Mouse (Mus musculus) midbrain, embryonic 11.5 days (tissue): ENCODE measurements at regions not wholly inside any gene's neighbourhood (a gene's known extent, or its start where the extent isn't known, plus 50 kb on each side); places are given as distances from the start of the nearest gene placed in this dataset.
"Not testable (repeated sequence)": the region's sequence is repeated elsewhere in the genome, so short reads cannot be mapped to it uniquely, and the experiment has no call there.

Source experiments
- ATAC-seq: fragments of 200-750 bp; cut with Nextera tagmentation; 2 replicates; pipeline ENCODE4 v1.8.0; 2017; ENCODE audit warnings: moderate TSS enrichment, moderate library complexity; ENCODE audit not compliant: low FRiP score
- DNase-seq: peaks from one replicate; pipeline ENCODE4 v3.0.0; 2015; ENCODE audit warnings: low spot score; ENCODE audit errors: missing footprints
- H3K27ac ChIP-seq: fragments of 300-500 bp; sonication (generic); 2 replicates; pipeline ENCODE4 v1.5.1; 2014; ENCODE audit warnings: low read depth, low read length
- H3K27me3 ChIP-seq: fragments of 300-500 bp; sonication (generic); 2 replicates; pipeline ENCODE4 v1.6.1; 2014; ENCODE audit warnings: mild to moderate bottlenecking, low read length, moderate library complexity, mixed read lengths; ENCODE audit not compliant: control insufficient read depth, insufficient read depth
- H3K36me3 ChIP-seq: fragments of 300-500 bp; sonication (generic); 2 replicates; pipeline ENCODE4 v1.6.1; 2014; ENCODE audit warnings: mild to moderate bottlenecking, low read length, moderate library complexity, mixed read lengths; ENCODE audit not compliant: control insufficient read depth, insufficient read depth
- H3K4me1 ChIP-seq: fragments of 300-500 bp; sonication (generic); 2 replicates; pipeline ENCODE4 v1.6.1; 2014; ENCODE audit warnings: low read length; ENCODE audit not compliant: control insufficient read depth, insufficient read depth
- H3K4me2 ChIP-seq: fragments of 300-500 bp; sonication (generic); 2 replicates; pipeline ENCODE4 v1.6.1; 2014; ENCODE audit warnings: mild to moderate bottlenecking, moderate library complexity
- H3K4me3 ChIP-seq: fragments of 300-500 bp; sonication (generic); 2 replicates; pipeline ENCODE4 v1.5.1; 2014; ENCODE audit warnings: low read depth, low read length
- H3K9ac ChIP-seq: fragments of 300-500 bp; sonication (generic); 2 replicates; pipeline ENCODE4 v1.6.1; 2014; ENCODE audit warnings: low read length
- H3K9me3 ChIP-seq: fragments of 300-500 bp; sonication (generic); 2 replicates; pipeline ENCODE4 v1.6.1; 2016; ENCODE audit warnings: low read length; ENCODE audit not compliant: control insufficient read depth
- WGBS: fragments of 180-500 bp; shearing (Covaris S2); extraction: QIAGEN DNeasy Blood & Tissue Kit; methylation state at CpG from one replicate; pipeline ENCODE4 v1.1.7; 2014; 5-methylcytosine and 5-hydroxymethylcytosine counted together

- 72% methylated on average over 1 of the region's 1 CpGs for WGBS
- Histone ChIP-seq H3K4me2 (no peak overlapping the region), H3K4me3 (no peak overlapping the region), H3K27me3 (no peaks in the 10 kb centered on the region), H3K9ac (no peak overlapping the region), H3K4me1 (no peaks in the 10 kb centered on the region), H3K27ac (no peak overlapping the region), H3K36me3 (no peaks in the 10 kb centered on the region), H3K9me3 (no peaks in the 10 kb centered on the region)
- ATAC-seq (no peak), DNase-seq (no peak)
Observed at GRCm38 (mm10) chr10:54712684-54713083, 636.3 kb upstream of the Man1a start.

DNA sequence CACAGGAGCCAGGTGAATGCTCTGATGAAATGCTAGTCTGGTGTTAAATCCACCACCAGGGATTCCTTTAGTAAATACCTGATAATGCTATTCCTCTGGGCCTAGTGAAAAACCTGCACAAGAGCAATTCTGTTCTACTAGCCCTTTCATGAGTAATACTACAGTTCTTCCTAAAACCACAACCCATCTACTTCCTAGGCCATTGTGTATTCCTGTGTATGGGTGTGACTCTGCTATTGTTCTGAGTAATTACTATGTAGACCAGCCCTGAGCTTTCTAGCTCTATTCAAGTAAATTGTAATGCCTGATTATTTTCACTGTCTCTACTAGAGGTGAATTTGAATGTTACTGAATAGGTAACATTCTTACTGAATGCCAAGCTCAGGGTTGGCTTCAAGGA is 591.4 kb upstream of the Man1a start:
- H3K9me3 ChIP-seq, H3K4me3 ChIP-seq, DNase-seq, H3K27me3 ChIP-seq, H3K9ac ChIP-seq, H3K4me1 ChIP-seq, H3K27ac ChIP-seq, ATAC-seq, H3K36me3 ChIP-seq, H3K4me2 ChIP-seq: not testable (repeated sequence)
